Mouse (Mus musculus): Measurements from ENCODE around the gene Bmper. TPM values are rescaled to one million over a fixed set of nuclear protein-coding genes. Genes with fewer than 3 reads are reported as not detected.

Gene Bmper
- total RNA-seq, 2 experiments from 2014 or later = 7.9 to 10.1 TPM

DNA sequence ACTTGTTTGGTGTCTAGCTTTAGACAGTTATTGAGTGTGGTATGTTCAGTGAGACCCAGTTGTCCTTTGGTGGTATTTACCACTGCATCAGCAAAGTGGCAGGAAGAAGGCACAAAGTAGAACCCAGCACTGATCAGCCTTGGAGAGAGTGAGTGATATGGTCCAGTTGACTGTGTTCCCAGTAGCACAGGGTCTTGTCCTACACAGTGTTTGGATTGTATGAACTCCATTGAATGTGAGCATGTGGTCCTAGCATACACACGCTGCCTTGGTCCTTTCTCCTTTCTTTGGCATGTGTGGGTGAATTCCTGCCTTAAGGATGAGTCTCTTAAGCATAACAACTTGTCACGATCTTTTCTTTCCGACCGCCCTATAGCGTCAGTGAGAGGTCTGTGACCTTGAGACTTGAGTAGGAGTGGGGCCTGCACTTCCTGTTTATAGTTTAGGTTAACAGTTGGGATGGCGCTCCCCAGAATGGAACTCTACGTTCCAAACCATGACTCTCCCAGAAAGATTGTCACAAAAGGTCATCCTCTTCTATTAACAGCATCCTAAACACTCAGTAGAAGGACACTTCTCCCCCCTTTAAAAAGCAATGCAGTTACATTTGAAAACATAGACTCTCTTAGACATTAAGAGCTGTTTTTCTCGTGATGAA is 10.7 kb downstream of the Bmper start:
- no peak for DNase-seq (ENCODE audit: low spot score in 2 of 2)

GRCm38 (mm10) chr9:23235368-23236002 is 12.6 kb downstream of the Bmper start:
- DNase-seq (ENCODE audit: low spot score in 2 of 2) = no peak

GRCm38 (mm10) chr9:23236635-23237279 is 13.9 kb downstream of the Bmper start:
- DNase-seq (ENCODE audit: low spot score in 2 of 2) = no peak

- no peak for DNase-seq (ENCODE audit: low spot score in 2 of 2)
Measured at GRCm38 (mm10) chr9:23239011-23239410, 16.1 kb downstream of the Bmper start.

DNA sequence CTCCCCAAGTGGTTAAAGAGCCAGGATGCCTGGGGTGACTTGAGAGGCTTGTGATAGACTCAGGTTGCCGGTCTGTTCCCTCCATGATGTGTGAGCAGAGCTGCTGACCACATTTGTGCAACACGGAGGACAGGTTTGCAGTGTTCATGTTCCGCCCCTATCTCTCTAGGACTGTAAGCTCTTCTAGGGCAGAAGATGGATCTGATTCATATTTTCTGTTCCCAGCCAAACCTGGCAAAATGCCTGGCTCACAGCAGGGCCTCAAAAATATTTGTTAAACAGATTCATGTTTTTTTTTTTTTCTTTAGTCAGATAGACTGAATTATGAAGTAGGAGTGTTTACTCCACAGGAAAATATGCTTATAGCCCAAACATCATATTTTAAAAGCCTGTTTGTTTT is 20.0 kb downstream of the Bmper start:
- DNase-seq (ENCODE audit: low spot score in 2 of 2) = peak; percentile 65 to 68

DNA sequence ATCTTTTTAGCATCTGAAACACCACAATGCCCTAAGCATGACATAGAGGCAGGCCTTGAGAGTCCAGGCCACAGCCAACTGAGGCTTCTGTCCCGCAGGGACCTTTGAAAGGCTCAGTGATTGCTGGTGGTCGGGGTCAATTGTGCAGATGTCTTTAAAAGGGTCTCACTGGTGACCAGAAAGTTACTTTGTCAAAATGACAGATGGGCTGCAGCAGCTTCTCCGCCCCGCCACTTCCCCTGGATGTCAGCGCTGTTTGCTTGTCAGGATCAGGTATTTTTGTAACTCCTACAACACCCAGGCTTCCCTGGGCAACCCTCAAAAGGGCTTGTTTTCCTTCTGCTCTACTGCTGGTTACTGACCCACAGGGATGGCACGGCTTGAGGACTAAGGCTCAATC is 21.0 kb downstream of the Bmper start:
- DNase-seq (ENCODE audit: low spot score in 2 of 2) = no peak

GRCm38 (mm10) chr9:23246389-23246788 is 23.5 kb downstream of the Bmper start:
- no peak for DNase-seq (ENCODE audit: low spot score in 2 of 2)

- DNase-seq (ENCODE audit: low spot score in 2 of 2) = peak; percentile 86 to 89
Measured at GRCm38 (mm10) chr9:23250026-23250425, 27.1 kb downstream of the Bmper start.

- no peak for DNase-seq (ENCODE audit: low spot score in 2 of 2)
Measured at GRCm38 (mm10) chr9:23251001-23251400, 28.1 kb downstream of the Bmper start.

- DNase-seq (ENCODE audit: low spot score in 2 of 2) = no peak
Measured at GRCm38 (mm10) chr9:23253624-23254023, 30.7 kb downstream of the Bmper start.

GRCm38 (mm10) chr9:23254237-23255214 is 31.6 kb downstream of the Bmper start:
- peak in 1 of 2 experiments; percentile 35 for DNase-seq (ENCODE audit: low spot score in 2 of 2)

GRCm38 (mm10) chr9:23255841-23256240 is 33.0 kb downstream of the Bmper start:
- no peak for DNase-seq (ENCODE audit: low spot score in 2 of 2)

DNA sequence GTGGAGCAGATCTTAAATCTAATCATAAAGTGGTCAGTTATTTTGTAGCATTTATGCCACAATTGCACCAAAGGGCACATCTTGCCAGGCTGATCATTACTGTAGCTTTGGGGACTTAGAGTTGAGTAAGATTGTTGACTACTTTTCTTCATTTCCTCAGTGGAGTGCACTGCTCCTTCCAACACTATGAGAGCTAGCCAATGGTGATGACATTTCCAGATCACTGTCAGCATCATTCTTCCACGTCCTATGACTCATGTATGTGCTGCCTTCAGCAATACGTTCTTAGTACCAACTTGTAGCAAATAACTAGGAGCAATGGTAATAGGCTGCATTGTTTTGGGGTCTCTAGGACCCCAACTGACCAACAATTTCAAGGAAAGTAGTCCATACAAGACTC is 33.7 kb downstream of the Bmper start:
- no peak for DNase-seq (ENCODE audit: low spot score in 2 of 2)

GRCm38 (mm10) chr9:23261834-23262233 is 39.0 kb downstream of the Bmper start:
- no peak for DNase-seq (ENCODE audit: low spot score in 2 of 2)

- no peak for DNase-seq (ENCODE audit: low spot score in 2 of 2)
Measured at GRCm38 (mm10) chr9:23262851-23263250, 40.0 kb downstream of the Bmper start.

DNA sequence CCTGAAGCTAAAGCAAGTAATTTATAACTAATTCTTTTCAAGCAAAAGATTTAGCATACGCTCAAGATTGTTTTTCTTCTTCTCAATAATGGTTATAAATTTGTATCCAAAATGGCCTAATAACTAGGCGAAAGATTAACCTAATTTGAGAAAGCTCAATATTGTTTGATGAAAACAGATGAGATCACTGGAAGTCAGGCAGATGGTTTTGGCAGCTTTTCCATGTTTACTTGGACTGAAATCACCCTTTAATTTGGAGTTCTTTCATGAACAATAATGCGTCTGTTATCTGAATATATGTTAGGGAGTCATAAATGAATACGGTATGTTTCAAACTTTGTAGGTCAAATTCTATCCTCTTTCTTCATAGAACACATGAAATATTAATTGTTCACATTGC is 41.6 kb downstream of the Bmper start:
- no peak for DNase-seq (ENCODE audit: low spot score in 2 of 2)

DNA sequence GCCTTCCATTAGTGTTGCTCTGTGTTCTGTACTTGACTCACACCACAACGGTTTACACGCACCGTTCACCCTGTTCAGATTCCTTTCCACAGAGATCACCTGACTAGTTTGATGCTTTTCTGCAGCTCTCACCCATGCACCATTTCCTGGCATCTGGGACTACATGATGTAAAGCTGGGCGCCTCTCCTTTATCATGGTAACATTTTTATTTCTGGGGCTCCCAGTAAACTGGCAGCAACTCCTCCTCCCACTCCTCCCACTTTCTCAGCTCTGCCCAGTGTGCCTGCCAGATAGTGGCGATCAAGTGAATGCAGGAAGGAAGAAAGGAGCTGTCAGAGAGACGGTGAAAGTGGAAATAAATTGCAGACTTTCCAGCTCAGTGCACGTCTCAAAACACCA is 45.7 kb downstream of the Bmper start:
- no peak for DNase-seq (ENCODE audit: low spot score in 2 of 2)

DNA sequence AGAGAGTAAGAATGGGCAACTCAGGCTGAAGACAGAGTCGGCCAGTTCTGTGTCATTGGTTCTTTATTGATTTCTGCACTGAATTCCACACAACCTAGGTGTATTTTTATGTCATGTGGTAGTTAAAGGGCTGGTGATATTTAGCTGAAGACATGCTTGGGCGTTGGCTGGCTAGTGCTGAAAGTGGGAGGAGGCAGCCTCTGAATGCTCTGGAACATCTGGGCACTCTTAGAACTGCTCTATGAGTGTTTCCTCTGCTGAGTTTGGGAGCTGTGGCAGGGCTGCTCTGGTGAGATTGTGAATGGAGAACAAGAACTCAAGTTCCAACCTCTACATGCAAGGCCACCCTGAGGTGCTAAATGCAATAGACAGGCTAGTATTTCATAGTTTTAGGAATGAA is 46.2 kb downstream of the Bmper start:
- DNase-seq (ENCODE audit: low spot score in 2 of 2) = no peak

DNA sequence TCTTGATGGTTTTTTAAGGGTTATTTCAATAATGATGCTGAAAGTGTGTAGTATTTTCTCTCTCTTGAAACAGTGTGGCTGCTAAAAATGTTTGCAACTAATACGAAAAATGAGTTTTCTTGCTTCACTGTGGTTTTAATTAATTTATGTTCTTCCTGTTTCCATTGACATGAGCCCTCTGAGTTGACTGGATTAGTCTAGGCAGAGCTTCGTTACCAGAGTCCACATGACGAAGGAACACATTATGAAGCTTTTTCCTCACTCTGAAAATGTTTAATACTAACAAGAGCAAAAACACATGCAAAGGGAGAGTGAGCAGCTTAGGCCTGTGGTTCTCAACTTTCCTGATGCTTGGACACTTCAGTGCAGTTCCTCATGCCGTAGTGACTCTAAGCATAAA is 53.4 kb downstream of the Bmper start:
- no peak for DNase-seq (ENCODE audit: low spot score in 2 of 2)

DNA sequence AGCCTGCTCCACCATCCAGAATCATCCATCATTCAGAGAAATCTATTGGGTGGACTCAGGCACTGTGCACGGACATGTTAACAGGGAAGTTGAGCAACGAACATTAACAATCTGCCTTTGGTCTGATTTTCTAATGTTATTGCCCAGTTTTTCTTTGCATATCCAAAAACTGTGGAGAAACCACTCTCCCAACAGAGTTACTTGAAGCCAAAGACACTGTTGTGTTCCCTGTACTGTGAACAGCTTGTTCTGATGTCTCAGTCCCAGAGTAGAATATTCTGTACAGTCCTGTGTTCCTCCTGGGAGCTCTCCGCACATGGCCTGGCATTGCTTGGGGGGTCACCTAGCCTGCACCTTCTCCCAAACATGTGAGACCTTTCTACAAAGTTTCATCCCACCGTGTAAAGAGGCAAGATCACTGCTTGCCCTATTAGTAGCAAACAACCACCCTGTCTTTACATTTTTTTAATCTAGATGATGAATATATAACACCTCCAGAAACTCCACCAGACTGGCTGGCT is 62.1 kb downstream of the Bmper start:
- no peak for DNase-seq (ENCODE audit: low spot score in 2 of 2)

DNA sequence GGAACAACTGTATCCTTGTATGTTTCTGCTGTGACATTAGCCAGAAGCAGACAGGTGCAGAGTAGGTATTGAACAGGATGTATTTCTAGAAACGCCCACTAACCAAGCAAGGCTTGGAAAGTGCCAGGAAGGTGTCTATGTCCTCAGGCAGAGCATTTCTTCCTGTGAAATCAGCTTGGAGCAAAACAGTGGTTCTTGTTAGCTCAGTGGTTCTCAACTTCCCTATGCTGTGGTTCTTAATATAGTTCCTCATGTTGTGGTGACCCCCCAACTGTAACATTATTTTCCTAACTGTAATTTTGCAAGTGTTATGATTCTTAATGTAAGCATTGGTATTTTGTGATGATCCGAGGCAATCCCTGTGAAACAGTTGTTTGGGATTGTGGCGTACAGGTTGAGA is 70.7 kb downstream of the Bmper start:
- DNase-seq (ENCODE audit: low spot score in 2 of 2) = no peak
